Mouse (Mus musculus): ENCODE measurements around the gene Ptprh.

The Ptprh gene

DNA sequence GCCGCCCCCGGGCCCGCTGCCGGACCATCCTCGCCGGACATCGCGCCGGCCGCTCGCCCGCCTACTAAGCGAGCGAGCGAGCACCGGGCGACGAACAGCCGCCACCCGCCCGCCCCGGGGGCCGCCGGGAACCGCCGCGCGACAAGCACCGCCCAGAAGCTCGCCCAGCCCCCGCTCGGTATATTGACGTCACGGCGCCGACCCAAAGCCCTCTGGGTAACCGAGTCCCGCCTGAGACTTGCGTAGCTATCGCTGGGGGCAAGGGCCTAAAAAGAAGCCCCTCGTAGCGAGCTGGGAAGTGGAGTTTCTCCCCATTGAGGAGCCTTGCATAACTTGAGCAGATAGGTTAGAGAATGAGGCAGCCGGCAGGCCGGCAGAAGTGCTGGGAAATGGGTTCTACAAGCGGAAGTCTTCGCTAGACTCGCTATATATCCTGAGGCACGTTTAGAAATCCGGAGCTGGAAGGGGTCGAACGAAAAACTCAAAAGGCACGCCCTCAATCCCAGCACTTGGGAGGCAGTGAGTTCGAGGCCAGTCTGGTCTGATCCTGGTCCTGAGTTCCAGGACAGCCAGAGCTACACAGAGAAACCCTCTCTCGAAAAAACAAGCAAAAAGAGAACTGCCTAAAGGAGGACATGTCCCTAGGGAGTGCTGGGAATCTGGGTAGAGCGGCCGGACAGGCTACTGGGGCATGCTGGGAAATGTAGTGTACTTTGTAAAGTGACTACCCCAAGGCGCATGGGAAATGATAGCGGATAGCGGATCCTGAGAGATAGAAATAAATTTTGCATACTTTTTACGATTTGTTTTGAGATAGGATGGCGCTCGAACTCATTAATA lies 102.1 kb downstream of the Ptprh start, which contains the start of gene Ppp1r12c:
Ppp1r12c (minus strand) TSS at position 123 of the 840 bp plus-strand sequence.
- peak; percentile 95 to 96 for DNase-seq (ENCODE audit: low spot score in 2 of 2)

DNA sequence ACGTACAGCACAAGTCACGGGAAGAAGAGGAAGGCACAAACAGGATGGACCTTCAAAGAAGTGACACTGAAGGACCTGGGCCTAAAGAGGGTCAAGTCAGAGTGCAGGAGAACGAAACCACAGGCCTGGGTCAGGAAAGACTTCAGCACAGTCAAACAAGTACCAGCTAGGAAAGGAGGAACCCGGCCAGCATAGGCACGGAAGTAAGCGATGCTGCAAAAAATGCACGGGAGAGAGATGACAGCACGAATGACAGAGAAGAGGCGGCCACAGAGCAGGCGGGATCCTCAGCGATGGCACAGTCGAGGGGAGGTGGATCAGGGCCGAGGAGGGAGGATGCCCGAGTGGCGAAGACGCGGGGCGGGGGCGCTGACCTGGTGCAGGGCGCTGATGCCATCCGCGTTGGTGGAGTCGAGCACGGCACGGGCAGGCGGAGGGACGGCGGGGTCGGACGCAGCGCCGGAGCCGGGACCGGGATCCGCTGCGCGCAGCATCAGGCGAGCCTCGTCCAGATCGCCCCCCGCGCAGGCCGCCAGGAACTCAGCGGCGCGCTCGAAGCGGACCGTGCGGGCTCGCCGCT lies 102.9 kb downstream of the Ptprh start:
- DNase-seq (ENCODE audit: low spot score in 2 of 2) = peak; percentile 17 to 22

DNA sequence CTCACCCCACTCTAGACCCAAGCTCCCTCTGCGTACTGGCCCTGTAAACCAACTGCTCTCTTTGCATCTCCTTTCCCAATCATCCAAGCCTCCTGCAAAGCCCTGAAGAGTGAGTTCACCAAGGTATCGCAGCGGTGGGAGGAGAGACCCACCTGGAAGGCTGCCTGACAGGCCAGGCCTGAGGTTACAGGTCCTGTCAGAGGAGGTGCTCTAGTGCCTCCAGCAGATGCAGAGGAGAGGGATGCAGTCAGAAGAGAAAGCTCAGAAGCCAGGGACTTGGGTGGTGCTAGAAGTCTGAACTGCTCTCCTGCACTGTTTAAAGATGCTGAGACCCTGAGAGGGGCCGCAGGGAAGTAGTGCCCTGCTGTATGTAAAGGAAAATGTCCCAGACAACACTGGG lies 104.8 kb downstream of the Ptprh start:
- no peak for DNase-seq (ENCODE audit: low spot score in 2 of 2)
